Mouse (Mus musculus) induced T-regulatory cell, adult 2 months (primary cell): ENCODE measurements around the gene Ints12.
A peak's percentile ranks its signal among the peaks of the same experiment; 100 is the strongest.

ENCODE experiments used
- DNase-seq: peaks from one replicate; pipeline ENCODE4 v3.0.0-alpha.2; 2012; ENCODE audit warnings: low read depth

The Ints12 gene

DNA sequence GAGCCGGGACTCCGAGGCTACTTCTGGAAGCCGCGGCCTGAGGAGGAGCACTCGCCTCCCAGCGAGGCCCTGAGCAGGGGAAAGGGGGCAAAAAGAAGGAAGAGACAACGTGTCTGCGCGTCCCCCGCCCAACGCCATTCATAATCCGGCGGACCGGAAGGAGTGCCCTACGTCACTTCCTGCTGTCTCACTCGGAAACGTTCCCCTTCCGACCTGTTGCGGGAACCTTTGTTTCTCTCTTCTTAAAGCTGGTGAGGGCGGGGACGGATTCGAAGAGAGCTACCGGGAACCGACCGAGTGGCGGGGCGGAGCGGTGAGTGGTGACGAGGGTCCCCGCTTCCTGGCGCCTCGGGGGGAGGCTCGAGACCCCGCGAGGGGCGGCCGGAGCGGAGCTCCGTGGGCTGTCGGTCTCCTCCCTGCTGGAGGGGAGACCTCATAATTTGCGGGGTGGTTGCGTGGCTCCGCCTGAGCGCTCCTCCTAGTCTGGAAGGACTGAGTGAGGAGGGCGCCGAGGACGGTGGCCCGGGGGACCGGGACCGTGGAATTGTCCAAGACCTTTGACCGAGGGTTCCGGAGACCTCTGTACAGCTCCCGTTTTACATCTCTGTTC, at the start of gene Ints12, which contains the start of gene Gstcd:
Ints12 (plus strand) TSS at position 177 of the 610 bp plus-strand sequence.
Gstcd (minus strand) TSS at position 370 of the 610 bp plus-strand sequence.
- peak; percentile 97 for DNase-seq

DNA sequence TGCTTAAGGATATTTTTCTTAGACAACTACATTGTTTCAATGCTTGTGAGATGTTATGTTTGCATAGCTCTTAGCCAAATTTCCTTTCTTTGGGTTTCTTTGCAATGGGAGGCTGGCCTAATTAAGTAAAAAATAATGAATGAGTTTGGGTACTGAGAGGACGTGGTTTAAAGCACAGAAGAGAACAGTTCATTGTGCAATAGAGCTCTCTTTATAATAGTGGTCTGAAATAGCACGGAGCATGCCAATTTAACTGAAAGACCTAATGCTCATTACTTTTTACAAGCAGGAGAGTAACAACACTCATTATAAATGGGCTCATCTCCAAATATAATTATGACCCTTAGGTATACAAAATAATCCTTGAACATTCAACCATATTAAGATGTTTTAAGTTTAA, 39.6 kb upstream of the Ints12 start:
- no peak for DNase-seq

DNA sequence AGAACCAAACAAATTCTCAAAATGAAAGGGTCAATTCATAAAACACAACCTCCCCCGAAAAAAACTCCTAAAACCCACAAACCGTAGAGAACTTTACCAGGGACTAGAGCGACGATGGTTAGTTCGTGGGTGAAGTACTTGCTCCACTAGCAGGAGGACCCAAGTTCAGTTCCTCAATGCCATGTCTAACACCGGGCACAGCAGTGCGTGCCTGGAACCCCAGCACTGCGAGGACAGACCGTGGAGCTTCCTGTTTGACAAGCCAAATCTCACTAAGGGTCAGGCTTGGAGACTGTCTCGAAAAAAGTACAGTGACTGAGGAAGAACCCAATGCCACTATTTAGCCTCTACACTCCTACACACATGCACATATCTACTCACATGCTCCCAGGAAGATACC, 16.1 kb upstream of the Ints12 start:
- no peak for DNase-seq

DNA sequence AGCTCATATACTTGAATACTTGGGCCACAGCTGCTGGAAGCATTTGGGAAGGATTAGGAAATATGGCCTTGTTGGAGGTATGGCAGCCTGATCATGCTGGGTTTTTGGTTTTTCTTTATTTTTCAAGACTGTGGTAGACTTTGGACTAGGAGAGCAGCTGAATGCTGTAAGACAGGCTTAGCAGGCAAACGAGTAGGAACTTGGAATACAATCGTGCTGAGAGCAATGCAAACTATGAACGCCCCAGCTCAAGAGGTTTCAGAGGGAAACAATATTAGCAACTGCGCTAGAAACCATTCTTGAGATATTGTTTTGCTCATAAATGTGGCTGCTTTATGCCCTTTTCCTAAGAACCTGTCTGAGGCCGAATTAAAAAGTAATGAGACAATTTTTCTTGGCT, 8.9 kb upstream of the Ints12 start:
- DNase-seq, result no peak

DNA sequence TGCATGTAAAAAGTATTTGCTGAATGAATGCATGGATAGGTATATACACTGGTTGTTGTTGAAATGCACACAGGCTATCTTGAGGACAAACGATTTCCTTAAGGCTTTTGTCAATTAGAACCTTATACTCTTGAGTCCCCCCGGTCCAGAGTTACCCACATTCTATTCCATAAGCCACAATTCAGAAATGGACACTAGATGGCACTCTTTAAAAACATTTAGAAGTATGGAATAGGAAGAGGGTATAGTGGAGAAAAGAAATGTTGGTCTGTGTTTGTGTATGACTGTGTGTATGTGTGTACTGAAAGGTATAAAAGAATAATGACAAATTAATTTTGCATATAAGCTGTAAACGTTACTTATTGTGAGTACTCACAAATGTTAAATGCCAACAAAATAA, 5.8 kb upstream of the Ints12 start:
- DNase-seq, result peak; percentile 79

DNA sequence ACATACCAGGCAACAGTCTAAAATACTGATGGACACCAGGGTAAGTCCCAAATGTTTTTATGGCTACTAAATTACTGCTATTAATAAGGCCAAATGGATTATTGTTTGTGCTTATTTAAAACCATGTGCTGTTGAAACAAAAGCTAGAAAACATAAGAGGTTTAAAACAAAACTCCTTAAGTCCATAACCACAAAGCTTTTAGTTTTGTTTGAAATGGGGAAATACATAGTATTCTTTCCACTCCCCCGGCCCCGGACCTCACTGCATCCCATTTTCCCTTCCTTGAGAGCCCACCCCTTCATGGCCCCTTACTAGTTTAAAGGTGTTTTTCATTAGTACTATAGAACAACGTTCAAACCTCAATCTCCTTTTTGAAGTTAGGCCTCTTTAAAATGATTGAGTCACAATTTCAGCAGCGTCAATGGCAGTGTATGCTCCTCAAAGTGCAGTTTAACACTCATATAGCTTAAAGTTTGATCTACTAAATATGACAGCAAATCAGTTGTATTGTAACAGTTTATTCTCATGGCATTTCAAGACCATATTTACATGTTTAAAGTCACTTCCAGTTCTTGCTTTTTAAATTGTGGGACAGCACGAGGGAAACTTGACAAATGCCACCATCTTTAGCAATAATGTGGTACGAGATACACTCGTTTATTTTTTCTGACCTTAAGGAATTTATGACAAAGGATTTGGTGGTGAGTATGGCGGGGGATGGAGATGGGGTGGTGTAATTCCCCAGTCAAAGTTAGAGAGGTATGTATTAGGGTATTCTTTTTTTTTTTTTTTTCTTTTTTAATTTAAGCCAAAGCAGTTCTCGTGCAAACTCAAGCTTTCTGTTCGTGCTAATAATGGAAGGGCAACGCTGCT, 1.2 kb upstream of the Ints12 start:
- peak; percentile 20 for DNase-seq

DNA sequence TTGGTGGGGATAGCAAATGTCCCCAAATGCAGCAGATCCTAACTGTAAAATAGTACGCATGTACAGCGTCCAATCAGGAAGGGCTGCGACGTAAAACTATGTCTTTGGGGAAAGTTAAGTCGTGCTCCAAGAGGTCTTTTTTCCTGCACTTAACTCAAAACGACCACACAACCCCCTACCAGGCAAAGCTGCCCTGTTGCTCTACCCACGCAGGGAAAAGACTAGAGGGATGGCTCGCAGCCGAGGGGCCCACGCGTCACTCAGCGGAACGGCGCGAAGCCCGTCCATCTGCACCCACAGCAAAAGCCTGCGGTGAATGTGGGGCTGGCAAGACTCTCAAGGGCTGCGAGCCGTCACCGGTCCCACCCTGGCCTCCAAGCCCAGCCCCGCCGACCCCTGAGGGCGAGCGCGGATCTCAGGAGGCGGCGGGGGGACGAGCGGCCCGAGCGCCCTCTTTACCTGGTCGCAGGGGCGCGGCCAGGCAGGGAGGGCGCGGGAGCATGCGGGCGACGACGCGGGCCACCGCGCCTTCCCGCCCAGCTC, 448 bp upstream of the Ints12 start:
- DNase-seq, result no peak

DNA sequence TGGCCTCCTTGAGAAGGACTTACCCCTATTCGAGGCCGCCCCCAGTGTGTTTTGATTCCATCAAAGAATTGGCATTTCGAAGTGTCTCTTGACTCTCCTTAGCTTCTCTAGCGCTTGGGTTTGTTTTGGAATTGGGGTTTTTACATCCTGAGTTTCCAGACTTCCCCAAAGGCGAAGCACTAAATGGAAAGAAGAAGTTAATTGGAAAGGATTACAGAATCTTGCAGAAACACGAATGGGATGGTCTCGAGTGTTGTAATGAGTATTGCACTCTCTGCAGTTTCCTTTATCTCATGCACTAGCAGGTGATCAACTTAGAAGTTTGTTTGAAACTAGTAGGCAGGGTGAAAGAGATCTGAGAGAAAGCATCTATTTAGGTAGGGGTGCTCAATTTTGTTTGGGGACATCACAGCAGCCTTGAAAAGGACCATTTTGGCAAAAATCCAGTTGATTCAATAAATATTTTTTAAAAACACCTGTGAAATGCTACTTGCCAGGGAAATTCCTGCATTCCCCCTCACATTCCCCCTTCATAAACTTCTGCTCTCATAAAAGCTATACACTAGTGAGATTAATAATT, 724 bp downstream of the Ints12 start:
- no peak for DNase-seq

DNA sequence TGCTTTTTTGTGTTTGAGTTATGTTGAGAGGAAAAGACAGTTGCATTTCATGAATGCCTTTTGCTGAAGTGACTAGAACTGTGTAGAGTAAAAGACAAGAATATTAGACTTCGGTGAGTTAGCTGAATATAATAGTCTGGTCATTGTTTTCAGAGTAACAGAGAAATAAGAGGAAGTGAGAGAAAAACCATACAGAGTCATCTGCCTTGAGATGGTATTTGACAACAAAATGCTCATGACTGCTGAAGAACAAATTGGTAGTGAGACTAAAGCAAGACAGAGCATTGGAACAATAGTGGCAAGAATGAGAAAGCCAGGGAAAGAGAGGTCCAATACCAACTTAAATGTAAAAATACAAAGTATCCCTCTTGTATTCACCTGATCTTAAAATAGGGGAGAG, 1.3 kb downstream of the Ints12 start:
- peak; percentile 14 for DNase-seq

DNA sequence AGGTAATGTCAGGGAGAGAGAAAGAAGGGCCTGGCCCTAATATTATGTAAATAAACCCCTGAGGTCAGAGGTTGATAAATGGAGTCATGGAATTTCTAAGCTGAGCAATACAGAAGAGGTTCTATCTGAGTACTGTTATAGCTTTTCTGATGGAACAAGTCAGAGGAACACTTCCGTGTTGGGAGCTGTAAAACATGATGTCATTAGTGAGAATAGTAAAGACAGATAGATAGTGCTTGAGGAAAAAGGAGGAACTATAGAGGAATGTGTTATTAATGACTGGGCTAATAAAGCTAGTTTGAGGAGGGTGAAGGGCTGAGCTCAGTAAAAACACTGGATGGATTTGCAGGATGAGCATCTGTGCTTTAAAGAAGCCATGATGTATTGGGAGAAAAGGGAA, 2.7 kb downstream of the Ints12 start:
- DNase-seq, result no peak

DNA sequence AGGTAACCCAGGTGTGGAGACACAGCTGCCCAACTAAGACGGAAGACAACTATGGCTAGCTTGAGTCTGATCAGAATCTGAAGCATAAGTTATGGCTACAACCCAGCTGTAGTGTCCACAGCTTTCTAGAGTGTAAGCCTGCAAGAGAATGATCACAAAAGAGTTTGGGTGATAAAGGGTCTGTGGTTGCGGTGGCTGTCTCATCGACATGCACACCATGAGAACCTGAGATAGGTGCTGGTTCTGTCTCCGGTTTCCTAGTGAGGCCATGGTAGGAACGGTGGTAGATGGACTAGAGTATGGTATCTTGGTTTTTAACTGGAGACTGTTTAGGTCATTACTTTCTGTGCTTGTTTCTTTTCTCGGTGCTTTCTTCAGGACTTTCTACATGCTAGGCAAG, 6.3 kb downstream of the Ints12 start:
- DNase-seq, result no peak

DNA sequence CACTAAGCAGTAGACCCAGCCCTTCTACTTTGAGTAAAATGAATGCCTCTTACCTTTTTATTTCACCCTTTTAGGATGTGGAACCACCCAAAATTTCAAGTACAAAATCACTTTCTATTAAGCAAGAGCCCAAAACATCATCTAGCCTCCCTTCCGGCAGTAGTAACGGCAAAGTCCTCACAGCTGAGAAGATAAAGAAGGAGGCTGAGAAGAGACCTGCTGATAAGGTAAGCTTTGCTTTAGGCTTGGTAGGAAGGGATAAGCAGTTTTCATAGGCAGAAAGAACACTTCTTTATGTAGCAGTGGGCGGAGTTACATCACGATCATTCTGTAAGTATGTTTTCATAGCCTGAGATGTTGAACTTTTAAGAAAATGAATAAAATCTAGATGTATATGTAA, 6.7 kb downstream of the Ints12 start:
- DNase-seq, result no peak

DNA sequence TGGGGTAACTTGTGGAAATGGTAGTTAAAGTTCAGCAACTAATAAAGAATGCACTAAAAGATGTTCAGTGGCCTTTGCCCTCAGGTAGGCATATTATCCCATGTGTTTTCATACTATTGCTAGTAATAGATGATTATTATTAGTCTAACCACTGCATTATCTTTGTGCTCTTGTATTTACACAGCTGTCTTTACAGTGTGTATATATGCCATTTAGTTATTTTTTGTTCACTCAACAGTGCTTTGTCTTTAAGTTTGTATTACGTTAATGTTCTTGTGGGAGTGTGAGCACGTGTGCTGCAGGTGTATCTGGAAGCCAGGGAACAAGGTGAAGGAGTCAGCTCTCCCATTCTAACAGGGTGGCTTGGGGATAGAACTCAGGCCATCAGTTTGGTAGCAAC, 7.3 kb downstream of the Ints12 start:
- DNase-seq, result no peak

DNA sequence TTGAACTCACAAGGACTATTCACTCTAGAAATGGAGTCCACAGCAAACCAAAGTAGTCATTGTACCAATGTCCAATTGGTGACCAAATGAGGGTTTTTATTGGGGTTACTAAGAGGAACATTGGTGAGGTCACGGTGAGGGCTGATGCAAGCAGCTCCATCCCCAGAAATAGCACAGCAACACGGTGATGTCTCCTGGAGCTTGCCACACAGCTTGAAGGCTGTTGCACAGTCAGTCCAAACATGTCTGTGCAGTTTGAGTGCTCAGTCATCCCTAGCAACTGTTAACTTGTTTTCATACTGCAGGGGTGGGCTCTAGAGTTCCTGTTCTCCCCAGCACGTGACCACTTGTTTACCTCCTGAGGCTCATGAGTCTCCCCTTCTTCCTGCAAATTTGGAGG, 12.1 kb downstream of the Ints12 start:
- no peak for DNase-seq

DNA sequence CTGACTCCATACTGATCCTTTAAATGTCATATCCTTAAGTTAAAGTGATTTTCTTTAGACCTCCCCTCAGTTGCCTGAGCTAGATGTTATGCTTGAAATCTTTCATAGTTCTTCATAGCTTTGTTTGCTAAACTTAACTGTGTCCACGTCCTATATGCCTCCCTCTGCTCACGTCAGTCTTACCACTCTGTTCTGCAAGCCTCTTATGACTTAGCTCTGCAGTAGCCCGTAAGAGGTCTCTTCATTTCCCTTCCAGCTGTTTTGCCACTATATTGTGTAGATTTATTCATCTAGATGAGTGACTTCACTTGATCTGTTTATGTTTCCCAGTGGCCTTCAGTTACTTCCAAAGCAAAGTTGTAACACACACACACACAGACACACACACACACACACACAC, 12.8 kb downstream of the Ints12 start:
- DNase-seq, result no peak

DNA sequence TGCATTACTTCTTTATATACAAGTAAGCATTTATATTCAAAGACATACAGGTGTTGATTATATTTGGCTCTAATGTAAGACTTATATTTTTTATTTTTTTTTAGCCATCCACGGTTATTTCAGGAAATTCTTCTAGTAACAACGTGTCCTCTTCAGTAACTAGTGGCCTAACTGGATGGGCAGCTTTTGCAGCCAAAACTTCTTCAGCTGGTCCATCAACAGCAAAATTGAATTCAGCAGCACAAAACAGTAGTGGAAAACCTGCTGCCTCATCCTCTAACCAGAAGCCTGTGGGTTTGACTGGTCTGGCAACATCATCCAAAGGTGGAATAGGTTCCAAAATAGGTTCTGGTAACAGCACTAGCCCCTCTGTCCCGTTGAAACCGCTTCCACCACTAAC, 17.1 kb downstream of the Ints12 start:
- no peak for DNase-seq

DNA sequence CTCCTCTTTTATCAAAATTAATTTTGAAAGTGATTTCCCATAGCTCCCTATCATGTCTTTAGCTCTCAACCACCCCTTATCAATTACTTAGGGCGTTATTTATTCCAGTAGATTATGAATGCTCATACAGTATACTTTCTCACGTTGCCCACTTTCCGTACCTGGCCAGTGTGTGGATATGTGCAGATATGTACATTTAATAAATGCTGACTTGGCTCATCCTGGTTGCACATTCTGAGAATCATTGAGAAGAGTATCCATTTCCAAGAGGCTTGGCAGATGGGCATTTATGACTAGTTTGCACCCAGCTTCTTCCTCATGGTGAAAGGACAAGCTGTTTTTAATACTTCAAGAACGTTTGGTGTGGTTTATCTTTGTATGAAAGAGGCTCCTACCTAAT, 18.2 kb downstream of the Ints12 start:
- no peak for DNase-seq

DNA sequence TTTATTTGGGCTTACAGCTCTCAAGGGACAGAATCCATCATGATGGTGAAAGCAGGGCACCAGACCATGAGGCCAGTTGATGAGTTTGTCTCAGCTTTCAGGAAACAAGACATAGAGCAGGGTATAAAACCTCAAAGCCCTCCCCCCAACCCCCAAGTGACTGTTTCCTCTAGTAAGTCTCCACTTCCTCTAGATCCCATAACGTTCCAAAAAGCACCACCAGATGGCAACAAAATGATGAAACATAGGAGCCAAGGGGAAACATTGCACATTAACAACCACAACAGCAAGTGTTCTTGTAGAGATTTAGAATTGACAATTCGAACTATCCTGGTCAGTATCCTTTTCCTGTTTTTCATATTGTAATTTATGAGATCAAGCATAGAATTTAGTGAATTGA, 20.1 kb downstream of the Ints12 start:
- peak; percentile 35 for DNase-seq

DNA sequence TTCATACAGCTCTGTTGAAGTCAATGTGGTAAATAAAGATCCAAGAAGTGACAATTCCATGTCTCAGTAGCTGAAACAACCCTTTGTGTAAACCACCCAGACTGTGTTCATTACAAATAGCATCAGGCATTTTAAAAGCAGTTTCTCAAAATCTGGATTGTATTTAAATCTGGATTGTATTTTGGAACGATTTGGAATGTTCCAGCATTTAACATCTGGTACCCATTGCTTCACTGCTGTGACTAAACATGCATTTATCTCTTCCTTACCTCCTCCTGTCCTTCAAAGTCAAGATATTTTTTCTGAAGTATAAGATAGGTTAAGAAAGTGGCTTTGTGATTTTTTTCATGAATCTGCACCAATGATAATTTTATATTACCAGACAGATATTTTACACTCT, 21.6 kb downstream of the Ints12 start:
- DNase-seq, result no peak

DNA sequence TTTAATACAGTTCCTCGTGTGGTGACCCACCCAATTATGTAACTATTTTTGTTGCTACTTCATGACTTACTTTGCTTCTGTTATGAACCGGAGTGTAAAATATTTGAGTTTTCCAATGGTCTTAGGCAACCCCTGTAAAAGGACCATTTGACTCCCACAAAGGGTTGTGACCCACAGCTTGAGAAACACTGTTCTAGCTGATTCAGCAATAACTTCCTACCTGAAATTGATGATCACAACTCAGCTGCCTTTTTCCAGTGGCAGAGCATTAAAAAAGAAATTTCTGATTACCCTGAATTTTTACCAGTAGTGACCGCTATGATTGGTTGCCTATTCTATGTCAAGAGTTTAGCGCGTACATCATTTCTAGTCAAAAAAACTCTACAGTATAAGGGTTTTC, 39.7 kb downstream of the Ints12 start:
- DNase-seq, result no peak

DNA sequence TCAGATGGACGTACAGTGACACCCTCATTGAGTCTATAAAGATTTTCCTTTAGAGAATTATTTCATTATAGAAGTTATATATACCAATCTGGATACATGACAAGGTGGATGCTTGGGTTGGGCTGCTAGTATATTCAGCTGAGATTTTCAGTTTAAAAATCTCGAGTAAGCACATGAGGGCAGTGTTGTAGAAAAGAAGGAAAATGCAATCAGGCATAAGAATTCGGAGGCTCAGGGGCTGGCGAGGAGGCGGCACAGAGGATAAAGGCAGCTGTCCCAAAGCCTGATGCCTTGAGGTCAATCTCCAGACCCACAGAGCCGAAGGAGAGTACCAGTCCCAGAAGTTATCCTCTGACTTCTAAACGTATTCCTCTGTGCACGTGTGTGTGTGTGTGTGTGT, 41.0 kb downstream of the Ints12 start:
- DNase-seq, result no peak

DNA sequence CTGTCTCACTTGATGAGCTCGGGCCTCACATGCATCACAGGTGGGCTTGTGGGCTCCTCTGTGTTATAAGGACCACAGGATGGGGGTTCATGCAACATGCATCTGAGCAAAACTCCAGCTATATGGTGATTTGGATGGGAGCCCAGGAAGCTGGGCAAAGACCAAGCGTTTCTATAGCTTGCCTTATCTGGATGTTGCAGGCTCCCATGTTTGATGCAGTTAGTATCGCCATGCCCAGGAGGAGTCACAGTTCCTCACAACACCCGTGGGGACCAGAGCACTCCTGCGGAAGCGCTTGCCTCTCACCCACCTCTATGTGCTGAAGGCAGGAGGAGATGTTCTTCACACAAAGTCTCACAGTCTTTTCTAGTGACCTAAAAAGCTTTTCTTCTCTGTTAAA, 50.2 kb downstream of the Ints12 start:
- DNase-seq, result no peak

DNA sequence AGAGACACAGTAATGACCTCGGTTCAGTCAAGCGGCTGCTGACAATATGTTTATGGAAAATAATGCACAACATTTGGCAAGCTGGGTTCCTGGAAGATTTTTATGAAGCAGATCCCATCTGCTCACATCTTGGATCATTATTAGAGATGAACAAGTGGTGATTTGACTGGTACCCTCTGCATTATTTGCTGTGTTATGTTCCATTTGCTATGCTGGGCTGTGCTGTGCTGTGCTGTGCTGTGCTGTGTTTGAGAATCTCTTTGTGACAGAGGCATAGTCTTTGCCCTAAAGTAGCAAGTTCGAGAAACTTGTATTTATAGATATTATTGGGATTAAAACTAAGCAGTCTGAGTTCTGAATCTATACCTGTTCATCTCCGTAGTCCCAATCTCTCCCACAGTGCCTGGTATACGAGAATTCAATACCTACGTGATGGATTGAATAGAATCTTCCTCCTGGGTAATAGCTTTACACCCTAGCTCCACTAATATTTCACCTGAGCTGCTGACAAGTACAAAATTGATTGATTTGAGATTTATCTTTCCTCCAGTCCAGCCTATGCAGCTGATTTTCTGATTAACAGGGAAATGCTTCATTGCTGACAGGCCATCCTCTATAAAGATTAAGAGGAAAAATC, 53.0 kb downstream of the Ints12 start:
- no peak for DNase-seq
